Mouse (Mus musculus): ENCODE results near the gene Pcsk4. TPM values are rescaled to one million over a fixed set of nuclear protein-coding genes. Genes with fewer than 3 reads are reported as not detected.

The Pcsk4 gene
- total and polyA plus RNA-seq, 3 experiments = 0.46 to 1.1 TPM; not detected in 1

DNA sequence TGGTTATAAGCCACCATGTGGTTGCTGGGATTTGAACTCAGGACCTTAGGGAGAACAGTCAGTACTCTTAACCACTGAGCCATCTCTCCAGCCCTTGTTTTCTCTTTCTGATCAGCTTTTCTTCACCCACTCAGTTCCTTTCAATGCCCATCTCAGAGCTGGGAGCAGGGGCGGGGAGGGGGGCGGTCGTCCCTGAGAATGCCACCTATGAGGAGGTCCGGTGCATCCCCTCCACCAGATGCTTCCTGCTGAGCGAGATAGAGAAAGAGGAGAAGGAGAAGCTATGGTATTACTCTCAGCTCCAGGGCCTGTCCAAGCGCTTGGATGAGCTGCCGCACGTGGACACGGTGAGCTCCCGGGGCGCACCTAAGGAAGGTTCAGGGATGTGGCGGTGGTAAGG is 24.8 kb downstream of the Pcsk4 start:
- H3K27me3 ChIP-seq (replicated peaks) = peaks cover 86% of the 10 kb centered on the region
- no peak overlapping the region for H3K9ac ChIP-seq (ENCODE audit: insufficient read depth, low read depth)
- 0 out of 2 replicates have a peak overlapping the region, but pooled peaks have one; percentile 1 for H3K4me2 ChIP-seq (ENCODE audit: insufficient read depth, low read depth, poor library complexity, severe bottlenecking)

DNA sequence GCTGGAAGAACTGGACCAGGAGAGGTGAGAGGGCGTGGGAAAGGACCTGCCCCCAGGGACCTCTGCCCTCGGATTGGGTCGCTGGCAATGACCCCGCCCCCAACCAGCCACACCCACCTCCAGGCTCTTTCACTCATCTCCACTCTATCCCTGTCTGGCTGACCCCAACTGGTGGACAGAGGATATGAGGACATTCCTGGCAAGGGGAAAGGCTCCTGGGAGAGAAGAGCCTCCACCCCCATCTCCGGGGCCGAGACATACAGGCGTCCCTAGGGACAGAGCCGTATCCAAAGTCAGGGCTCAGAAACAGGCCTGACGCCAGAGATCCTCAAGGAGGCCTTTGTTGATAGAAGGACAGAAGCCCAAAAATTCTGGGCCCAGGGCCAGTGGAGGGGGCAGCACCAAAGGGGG is 26.8 kb downstream of the Pcsk4 start:
- Histone ChIP-seq H3K27ac (ENCODE audit: insufficient read depth, low read depth) (no peak overlapping the region), H3K4me2 (ENCODE audit: insufficient read depth, low read depth, poor library complexity, severe bottlenecking) (peak overlapping the region; percentile 30; the same call in 1 of the 2 replicates), H3K9ac (ENCODE audit: insufficient read depth, low read depth) (no peak overlapping the region), H3K36me3 (replicated peaks in 1 of 2; ENCODE audit: control insufficient read depth in 1 of 2, insufficient read depth in 1 of 2, low read length in 1 of 2) (no peaks in the 10 kb centered on the region), H3K4me3 (replicated peaks in 1 of 3; ENCODE audit: low read depth in 2 of 3, low read length in 2 of 3, poor library complexity in 1 of 3) (no peak overlapping the region), H3K9me3 (replicated peaks; ENCODE audit: low read length) (no peaks in the 10 kb centered on the region), H3K4me1 (ENCODE audit: control insufficient read depth in 1 of 2, insufficient read depth in 2 of 2) (peaks cover 0 to 9% of the 10 kb centered on the region in 2 experiments; a peak in 3 of 4 replicates), H3K27me3 (replicated peaks) (peaks cover 75% of the 10 kb centered on the region), H3K79me2 (replicated peaks; ENCODE audit: control insufficient read depth, extremely low read depth, insufficient read depth, poor library complexity, severe bottlenecking) (no peaks in the 10 kb centered on the region)
- in situ Hi-C loops (cut with MboI; ENCODE audit: low pct_ligation_motif_present, low pct_unique_long_range_greater_than_20kb, low sequenced_read_pairs) (no loop called here), dilution Hi-C loops (cut with MboI; ENCODE audit: extremely low pct_ligation_motif_present, extremely low pct_unique_long_range_greater_than_20kb, low sequenced_read_pairs) (no loop called here)
- DNase-seq (ENCODE audit: extremely low read depth) = no peak
- TF ChIP-seq POLR2AphosphoS2 (IDR thresholded peaks at IDR 0.05; ENCODE audit: low read depth, low read length) (no peak), RCOR1 (conservative IDR thresholded peaks at IDR 0.05; ENCODE audit: low read depth, low read length) (no peak), USF1 (IDR thresholded peaks at IDR 0.05; ENCODE audit: low read depth, low read length) (no peak), MAFK (IDR thresholded peaks at IDR 0.05; ENCODE audit: insufficient replicate concordance, low read length) (no peak), CHD1 (IDR thresholded peaks at IDR 0.05; ENCODE audit: low read depth, low read length) (no peak), CHD2 (IDR thresholded peaks at IDR 0.05; ENCODE audit: low read length) (no peak), PAX5 (IDR thresholded peaks at IDR 0.05; ENCODE audit: low read length) (no peak), ZNF384 (IDR thresholded peaks at IDR 0.05; ENCODE audit: low read depth, low read length) (no peak), RAD21 (IDR thresholded peaks at IDR 0.05; ENCODE audit: low read depth, low read length) (no peak), NRF1 (IDR thresholded peaks at IDR 0.05; ENCODE audit: low read depth, low read length) (no peak), ZC3H11A (IDR thresholded peaks at IDR 0.05; ENCODE audit: low read depth, low read length) (no peak), JUND (conservative IDR thresholded peaks at IDR 0.05; ENCODE audit: low read depth, low read length) (no peak), JUN (IDR thresholded peaks at IDR 0.05; ENCODE audit: insufficient read depth, low read depth, low read length) (no peak), MAZ (IDR thresholded peaks at IDR 0.05; ENCODE audit: low read depth, low read length) (no peak), E2F4 (IDR thresholded peaks at IDR 0.05; ENCODE audit: insufficient replicate concordance, low read depth, low read length) (no peak), KAT2A (IDR thresholded peaks at IDR 0.05; ENCODE audit: insufficient replicate concordance, low read length) (no peak), CTCF (conservative IDR thresholded peaks at IDR 0.05 in 1 of 2, IDR thresholded peaks at IDR 0.05 in 1 of 2; ENCODE audit: low read depth in 2 of 2, low read length in 2 of 2) (no peak)

More for the DNA sequence above, 24.8 kb downstream of the Pcsk4 start:
- no peaks in the 10 kb centered on the region for H3K9me3 ChIP-seq (replicated peaks; ENCODE audit: low read length)
- DNase-seq (ENCODE audit: extremely low read depth) = no peak
- no peak overlapping the region for H3K27ac ChIP-seq (ENCODE audit: insufficient read depth, low read depth)
- dilution Hi-C loops (cut with MboI; ENCODE audit: extremely low pct_ligation_motif_present, extremely low pct_unique_long_range_greater_than_20kb, low sequenced_read_pairs) (no loop called here), in situ Hi-C loops (cut with MboI; ENCODE audit: low pct_ligation_motif_present, low pct_unique_long_range_greater_than_20kb, low sequenced_read_pairs) (no loop called here)
- peak overlapping the region in 1 of 3 experiments; percentile 2 for H3K4me3 ChIP-seq (replicated peaks in 1 of 3; ENCODE audit: low read depth in 2 of 3, low read length in 2 of 3, poor library complexity in 1 of 3)
- no peaks in the 10 kb centered on the region for H3K36me3 ChIP-seq (replicated peaks in 1 of 2; ENCODE audit: control insufficient read depth in 1 of 2, insufficient read depth in 1 of 2, low read length in 1 of 2)
- no peaks in the 10 kb centered on the region for H3K79me2 ChIP-seq (replicated peaks; ENCODE audit: control insufficient read depth, extremely low read depth, insufficient read depth, poor library complexity, severe bottlenecking)
- no peak for TF ChIP-seq TBP (conservative IDR thresholded peaks at IDR 0.05; ENCODE audit: low read depth, low read length)
- TF ChIP-seq MYC (IDR thresholded peaks at IDR 0.05; ENCODE audit: low read depth, low read length) = no peak
- TF ChIP-seq NRF1 (IDR thresholded peaks at IDR 0.05; ENCODE audit: low read depth, low read length) = no peak
- TF ChIP-seq MAFK (IDR thresholded peaks at IDR 0.05; ENCODE audit: insufficient replicate concordance, low read length) = no peak
- H3K4me1 ChIP-seq (ENCODE audit: control insufficient read depth in 1 of 2, insufficient read depth in 2 of 2) = peaks cover 0 to 9% of the 10 kb centered on the region in 2 experiments; a peak in 3 of 4 replicates
